Mouse (Mus musculus) right cerebral cortex, postnatal 25 days (tissue): ENCODE measurements around the gene AC131692.1.
"Not testable (repeated sequence)": the region's sequence is repeated elsewhere in the genome, so short reads cannot be mapped to it uniquely, and the experiment has no call there.

Source experiments
- DNase-seq: peaks from one replicate; pipeline ENCODE4 v3.0.0; 2022

The AC131692.1 gene

DNA sequence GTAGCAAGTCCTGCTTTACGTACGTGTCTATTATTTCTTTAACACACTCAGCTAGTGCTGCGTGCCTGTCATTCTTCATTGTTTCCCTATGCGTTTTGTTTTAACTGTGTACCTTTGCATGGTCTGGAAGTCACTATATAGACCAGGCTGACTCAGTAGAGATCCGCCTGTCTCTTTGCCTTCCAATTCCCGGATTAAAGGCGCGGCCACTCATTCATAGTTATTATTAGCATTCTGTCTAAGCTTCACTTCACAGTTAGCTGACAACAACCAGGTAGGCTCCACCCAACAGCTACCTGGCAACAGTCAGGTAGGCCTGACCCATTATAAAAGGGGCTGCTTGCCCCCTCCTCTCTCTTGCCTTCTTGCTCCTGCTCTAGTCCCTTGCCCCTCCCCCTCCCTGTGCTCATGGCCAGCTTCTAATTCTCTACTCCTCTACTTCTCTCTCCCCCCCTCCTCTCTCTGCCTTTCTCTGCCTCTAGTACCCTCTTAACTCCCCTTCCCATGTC is 24.5 kb downstream of the AC131692.1 start:
- no peak for DNase-seq

GRCm38 (mm10) chr19:6121761-6122160 is 27.5 kb downstream of the AC131692.1 start:
- DNase-seq: no peak

DNA sequence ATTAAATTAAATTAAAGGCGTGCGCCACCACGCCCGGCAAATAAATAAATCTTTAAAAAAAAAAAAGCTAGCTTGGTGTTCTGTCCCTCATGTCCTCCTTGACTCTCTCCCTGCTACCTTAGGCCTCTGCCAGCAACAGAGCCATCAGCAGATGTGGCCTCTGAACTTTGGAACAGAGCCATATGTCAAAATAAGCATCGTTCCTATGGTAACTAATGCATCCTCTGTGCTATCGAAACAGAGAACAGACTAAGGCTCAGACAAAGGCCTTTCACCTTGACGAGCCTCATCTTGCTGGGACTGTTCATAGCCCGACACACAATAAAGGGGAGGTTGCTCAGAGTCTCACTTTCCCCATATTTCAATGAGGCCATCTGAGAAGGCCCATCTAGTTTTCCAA is 29.1 kb downstream of the AC131692.1 start:
- DNase-seq: no peak

DNA sequence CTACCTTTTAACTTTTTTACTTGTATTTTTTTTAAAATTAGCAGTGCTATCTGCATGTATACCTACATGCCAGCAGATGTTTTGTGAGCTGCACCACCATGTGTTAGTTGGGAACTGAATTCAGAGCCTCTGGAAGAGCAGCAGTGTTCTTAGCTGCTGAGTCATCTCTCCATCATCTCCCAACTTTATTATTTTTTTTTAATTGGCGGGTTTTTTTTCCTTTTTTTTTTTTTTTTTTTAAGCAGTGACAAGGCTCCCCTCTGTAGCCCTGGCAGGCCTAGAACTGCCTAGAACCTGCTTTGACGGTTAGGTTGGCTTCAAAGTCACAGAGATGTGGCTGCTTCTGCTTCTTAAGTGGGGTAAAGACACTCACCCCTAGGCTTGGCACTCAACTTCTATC is 30.7 kb downstream of the AC131692.1 start:
- no peak for DNase-seq

DNA sequence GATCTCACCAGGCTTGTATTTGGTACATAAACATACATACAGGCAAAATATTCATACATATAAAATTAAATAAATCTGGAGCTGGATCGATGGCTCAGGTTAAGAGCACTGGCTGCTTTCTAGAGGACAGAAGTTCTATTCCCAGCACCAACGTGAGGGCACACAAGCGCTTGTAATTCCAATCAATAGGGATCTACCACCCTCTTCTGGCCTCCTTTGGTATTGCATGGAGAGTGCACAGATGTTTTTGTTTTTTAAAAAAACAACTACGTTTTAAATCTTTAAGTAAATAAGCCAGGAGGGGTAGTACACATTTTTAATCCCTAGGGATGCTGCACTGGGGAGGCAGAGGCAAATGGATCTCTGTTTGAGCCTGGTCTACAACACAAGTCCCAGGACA is 32.1 kb downstream of the AC131692.1 start:
- DNase-seq: no peak

DNA sequence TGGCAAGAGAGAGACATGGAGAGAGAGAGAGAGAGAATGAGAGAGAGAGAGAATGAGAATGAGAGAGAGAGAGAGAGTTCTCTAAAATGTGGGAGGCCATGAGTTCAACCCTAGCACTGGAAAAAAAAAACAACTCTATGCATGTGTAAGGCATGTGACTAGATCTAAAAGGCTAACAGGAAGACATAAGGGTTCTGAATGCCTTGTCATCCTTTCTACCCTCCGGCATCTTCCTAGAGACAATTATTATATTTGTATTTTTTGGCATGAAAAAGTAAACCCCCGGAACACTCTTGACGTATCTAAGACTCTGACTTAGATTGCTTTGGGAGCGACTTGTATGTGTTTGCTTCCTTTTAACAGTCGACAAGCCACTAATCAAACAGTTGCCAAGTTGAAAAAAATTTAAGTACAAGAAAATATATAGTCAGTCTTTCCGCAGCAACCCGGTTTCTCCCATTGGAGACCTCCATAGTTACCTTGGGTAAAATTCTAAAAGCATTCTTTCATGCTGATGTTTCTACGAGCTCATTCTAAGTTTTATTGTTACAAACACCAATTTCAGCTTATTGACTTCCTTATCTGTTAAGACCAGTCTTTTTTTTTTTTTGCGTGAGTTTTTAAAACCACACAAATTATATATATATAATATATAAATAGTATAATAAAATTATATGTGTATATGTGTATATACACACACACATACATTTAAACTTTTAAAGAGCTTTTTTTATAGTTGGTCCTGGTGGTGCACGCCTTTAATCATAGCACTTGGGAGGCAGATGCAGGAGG is 32.8 kb downstream of the AC131692.1 start:
- no peak for DNase-seq

DNA sequence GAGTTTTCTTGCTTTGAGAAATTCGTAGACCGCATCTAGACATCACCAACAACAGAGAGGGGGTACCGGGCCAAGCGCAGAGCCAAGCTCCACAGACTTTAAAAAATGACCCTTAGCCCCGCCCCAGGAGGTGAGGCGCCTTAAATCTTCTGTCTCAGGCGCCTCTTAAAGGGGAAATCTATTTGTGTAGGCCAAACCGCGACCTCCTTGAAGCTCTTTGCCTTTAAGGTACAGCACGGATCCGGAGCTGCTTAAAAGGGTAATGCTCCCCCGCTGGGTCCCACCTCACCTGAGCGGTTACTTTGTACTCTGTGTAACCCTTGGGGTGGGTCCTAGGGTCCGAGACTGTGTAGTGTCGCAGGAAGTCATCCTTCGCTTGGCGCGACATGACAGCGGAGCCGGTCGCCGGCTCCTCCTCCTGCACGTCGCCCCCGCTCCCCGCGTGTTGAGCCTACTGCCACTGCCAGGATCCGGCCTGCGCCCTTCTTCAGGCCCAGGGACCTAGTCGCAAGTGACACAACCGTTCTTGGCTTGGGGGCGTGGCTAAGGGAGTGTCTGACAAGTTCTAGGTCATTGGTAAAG is 33.6 kb downstream of the AC131692.1 start, which contains the start of gene Snx15:
Gene Snx15 (minus strand): TSS at position 545 of the 582 bp plus-strand sequence.
- DNase-seq: peak; percentile 93

DNA sequence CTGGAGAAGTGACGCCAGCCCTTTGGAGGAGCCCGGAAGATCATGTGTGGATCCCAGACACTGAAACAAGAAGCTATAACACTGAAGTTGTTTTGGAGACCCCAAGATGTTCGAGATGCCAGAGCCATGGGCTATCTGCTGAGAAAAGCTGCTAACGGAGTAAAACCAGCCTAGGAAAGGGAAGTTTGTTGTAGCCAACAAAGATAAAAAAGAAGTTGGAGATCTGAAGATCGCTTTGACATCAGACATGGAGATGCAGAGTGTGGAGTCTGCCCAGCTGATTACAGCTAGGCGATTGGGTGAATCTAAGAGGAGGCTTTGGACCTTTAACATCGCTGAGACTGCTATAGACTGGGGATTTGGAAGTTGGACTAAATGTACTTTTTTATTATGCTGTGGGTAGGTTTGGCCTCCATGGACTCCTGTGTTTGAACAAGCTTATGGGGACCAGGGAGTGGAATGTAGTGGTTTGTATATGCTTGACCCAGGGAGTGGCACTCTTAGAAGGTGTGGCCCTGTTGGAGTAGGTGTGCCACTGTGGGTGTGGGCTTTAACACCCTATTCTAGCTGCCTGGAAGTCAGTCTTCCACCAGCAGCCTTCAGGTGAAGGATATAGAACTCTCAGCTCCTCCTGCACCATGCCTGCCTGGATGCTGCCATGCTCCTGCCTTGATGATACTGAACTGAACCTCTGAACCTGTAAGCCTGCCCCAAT is 36.4 kb downstream of the AC131692.1 start:
- DNase-seq: not testable (repeated sequence)

DNA sequence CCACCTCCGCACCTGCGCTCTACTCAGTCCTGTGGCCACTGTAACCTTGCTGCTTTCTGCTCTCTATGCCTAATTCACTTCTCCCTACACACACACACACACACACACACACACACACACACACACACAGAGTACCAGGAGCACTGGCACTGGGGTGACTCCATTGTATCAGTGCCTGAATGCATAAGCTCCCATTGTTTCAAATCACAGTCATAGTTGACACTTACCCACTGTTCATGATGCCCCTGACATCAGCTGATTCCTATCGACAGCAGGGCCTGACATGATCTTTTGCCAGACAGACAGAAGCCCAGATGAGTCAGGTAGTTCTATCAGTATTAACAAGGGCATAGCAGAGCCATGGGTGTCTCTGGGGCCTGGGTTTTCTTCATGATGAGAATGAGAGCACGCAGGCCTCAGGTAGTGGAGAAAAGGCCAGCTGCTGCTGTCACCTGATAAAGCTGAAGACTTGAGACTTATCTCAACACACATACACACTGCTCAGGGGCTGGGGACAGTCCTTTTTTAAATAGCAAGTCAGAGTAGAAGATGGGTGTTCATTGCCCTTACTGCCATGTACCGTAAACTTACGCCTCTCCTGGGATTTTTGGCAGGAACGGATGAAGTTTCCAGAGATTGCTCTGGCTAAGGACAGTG is 38.1 kb downstream of the AC131692.1 start:
- no peak for DNase-seq

GRCm38 (mm10) chr19:6133197-6133596 is 39.0 kb downstream of the AC131692.1 start:
- DNase-seq: not testable (repeated sequence)

DNA sequence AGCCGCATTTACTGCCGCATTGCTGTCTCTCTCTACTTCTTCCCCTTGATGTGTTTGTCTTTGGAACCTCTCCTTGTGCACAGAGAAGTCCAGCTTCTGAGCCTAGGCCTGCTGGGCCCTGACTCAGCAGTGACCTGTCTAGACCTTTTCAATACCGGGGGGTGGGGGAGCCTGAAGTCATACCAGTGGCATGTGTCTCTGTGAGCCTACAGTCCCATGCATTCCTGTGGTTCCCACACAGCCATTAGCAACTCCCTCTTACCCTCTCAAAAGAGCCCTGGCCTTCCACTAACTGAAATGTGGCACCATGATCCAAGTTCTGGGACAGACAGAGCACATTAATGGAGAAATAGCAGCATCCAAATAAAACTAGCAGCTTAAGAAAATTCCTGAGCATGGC is 42.2 kb downstream of the AC131692.1 start:
- no peak for DNase-seq

GRCm38 (mm10) chr19:6139701-6140100 is 45.5 kb downstream of the AC131692.1 start:
- DNase-seq: no peak

DNA sequence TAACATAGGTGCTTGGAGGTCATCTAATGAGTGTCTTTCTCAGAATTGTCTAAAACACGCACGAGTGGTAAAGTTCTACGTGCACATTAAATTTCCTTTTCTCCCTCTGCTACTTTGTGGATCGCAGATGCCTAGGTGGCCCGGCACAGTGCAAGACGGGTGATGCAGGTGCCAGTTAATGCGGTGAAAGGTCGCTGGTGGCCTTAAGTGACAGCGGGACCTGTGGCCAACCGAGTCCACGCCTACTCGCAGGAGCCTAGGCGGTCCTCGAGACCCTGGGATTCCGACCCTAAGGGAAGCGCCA is 46.1 kb downstream of the AC131692.1 start:
- no peak for DNase-seq

DNA sequence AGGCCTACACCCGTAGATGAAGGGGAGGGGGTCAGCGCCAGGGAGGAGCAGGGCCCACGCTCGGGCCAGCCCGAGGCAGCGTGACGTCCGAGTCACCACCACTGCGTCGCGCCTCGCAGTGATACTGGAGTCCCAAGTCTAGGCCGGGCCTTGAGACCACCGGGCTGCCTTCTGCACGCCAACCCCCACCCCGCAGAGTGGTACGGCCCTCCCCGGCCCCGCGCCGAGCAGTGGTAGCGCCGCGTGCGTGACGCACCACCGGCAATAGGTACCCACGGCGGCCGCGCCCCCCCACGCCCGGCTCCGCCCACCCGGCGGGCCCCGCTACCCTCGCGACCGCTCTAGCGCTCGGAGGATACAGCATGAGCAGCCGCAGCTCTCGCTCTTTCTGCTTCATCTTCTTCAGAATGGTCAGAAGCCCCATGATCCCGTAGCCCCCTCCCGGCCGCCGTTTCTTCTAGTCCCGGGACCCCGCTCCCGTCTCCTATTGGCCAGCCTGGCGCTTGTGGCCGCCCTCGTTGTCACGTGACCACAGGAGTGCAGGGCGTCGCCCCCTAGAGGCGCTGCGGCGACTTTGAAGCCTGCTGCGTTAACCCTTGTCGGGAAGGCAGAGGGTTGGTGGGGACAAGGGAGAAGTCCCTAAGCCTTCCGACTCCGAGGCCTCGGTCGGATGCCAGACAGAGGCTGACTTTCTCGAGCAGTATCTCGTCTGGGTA is 46.6 kb downstream of the AC131692.1 start, which contains the start of gene Batf2:
Gene Batf2 (plus strand): TSS at position 306 of the 716 bp plus-strand sequence.
- DNase-seq: peak; percentile 91

- DNase-seq: peak; percentile 75
Measured at GRCm38 (mm10) chr19:6141394-6141749, 47.2 kb downstream of the AC131692.1 start, which contains the start of gene Arl2. Arl2 (minus strand) TSS chr19:6141548.

DNA sequence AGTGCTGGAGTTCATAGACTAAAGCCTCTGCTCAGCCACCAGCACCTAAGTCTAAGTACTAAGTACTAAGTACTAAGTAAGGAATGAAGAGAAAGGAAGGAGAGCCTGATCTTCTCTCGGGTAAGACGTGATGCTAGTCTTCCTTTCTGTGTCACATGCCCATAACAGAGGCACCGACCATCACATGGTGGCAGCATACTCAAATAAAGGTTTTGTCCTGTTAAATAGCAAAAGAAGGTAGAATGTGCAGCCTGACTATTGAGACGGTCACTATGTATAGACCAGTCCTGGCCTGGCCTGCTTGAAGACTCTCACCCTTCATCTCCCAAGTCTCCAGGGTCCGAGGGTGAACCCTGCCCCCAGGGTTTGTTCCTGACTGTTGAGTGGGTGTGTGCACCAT is 50.6 kb downstream of the AC131692.1 start:
- DNase-seq: no peak
